14 mouse cellular contexts compared by ENCODE assay signal in the genomic region with DNA sequence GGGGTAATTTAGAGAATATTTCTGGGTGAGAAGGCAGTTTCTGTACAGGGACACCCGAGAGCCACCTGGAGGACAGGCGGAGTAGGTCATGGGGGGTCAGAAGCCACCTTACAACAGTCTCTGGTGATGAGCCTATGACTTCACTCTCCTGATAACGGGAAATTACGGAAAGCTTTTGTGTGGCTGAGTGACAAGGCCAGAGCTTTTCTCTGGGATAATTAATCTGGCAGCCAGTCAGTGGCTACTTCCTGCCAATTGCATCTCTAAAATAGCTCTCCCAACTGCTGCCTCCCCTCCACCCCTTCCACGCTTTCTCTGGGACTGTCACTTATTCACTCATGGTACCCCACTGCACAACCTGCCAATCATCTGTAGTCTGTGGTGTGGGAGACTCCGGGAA. TPM values are rescaled to one million over a fixed set of nuclear protein-coding genes. Genes with fewer than 3 reads are reported as not detected.
DNase-seq lines count a peak whose midpoint lies in the region; ATAC-seq lines count a peak whose summit lies in the region.
"Had no signal": no experiment of that assay in that cellular context is flagged by ENCODE, and none has a peak within 500 bp of the region (broad histone marks: within the 10 kb centered on the region; RNA-seq: fewer than 3 reads in every experiment).

No protein-coding gene starts in this region.

- ATAC-seq in forebrain, embryonic 14.5 days: peak; percentile 76
- ATAC-seq in megakaryocyte progenitor cell, adult 5-6 weeks (replicated peaks; ENCODE audit: poor library complexity): no peak

- H3K27ac ChIP-seq in forebrain, embryonic 14.5 days (ENCODE audit: low read depth, low read length): peak overlapping the region; percentile 61
- H3K27ac ChIP-seq: kidney, postnatal 0 days; limb, embryonic 12.5 days; lung, embryonic 15.5 days; stomach, embryonic 15.5 days had no signal

- no peaks in the 10 kb centered on the region for H3K9me3 ChIP-seq in forebrain, embryonic 14.5 days (replicated peaks; ENCODE audit: control insufficient read depth, low read length)
- H3K9me3 ChIP-seq: limb, embryonic 12.5 days; lung, embryonic 15.5 days; stomach, embryonic 15.5 days had no signal

- WGBS in forebrain, embryonic 14.5 days: 30% methylated on average over 6 of the region's 6 CpGs

- no peak overlapping the region for H3K4me2 ChIP-seq in forebrain, embryonic 14.5 days (ENCODE audit: low read length)
- H3K4me2 ChIP-seq: limb, embryonic 12.5 days; lung, embryonic 15.5 days; stomach, embryonic 15.5 days had no signal

- peaks cover 17% of the 10 kb centered on the region for H3K4me1 ChIP-seq in forebrain, embryonic 14.5 days (ENCODE audit: control insufficient read depth, insufficient read depth, low read length)
- H3K4me1 ChIP-seq: limb, embryonic 12.5 days; lung, embryonic 15.5 days; stomach, embryonic 15.5 days had no signal

- H3K9ac ChIP-seq in forebrain, embryonic 14.5 days (ENCODE audit: low read length): no peak overlapping the region
- H3K9ac ChIP-seq: limb, embryonic 12.5 days; lung, embryonic 15.5 days; stomach, embryonic 15.5 days had no signal

- H3K27me3 ChIP-seq in forebrain, embryonic 14.5 days (replicated peaks; ENCODE audit: control insufficient read depth, insufficient read depth, low read length): no peaks in the 10 kb centered on the region
- H3K27me3 ChIP-seq: lung, embryonic 15.5 days; stomach, embryonic 15.5 days had no signal

- DNase-seq in layer of hippocampus, adult 11-12 months (ENCODE audit: low spot score): peak; percentile 72
- DNase-seq in layer of hippocampus, adult 9-10 months (ENCODE audit: low spot score): no peak
- DNase-seq in cerebellum, adult 11 months: peak; percentile 73
- DNase-seq in forebrain, embryonic 14.5 days (ENCODE audit: low spot score): peak; percentile 81
- peak; percentile 85 for DNase-seq in layer of hippocampus, adult 9-11 months
- no peak for DNase-seq in spleen, postnatal 36 days (ENCODE audit: low spot score in 2 of 2)
- DNase-seq in urinary bladder, postnatal 25 days (ENCODE audit: low spot score): no peak
- DNase-seq: gastrocnemius, postnatal 25 days had no signal

- H3K4me3 ChIP-seq in forebrain, embryonic 14.5 days (ENCODE audit: low read depth, low read length): no peak overlapping the region
- H3K4me3 ChIP-seq: limb, embryonic 12.5 days; lung, embryonic 15.5 days; stomach, embryonic 15.5 days had no signal

- no peaks in the 10 kb centered on the region for H3K36me3 ChIP-seq in forebrain, embryonic 14.5 days (ENCODE audit: control insufficient read depth, insufficient read depth, low read length)
- H3K36me3 ChIP-seq: limb, embryonic 12.5 days; lung, embryonic 15.5 days; stomach, embryonic 15.5 days had no signal

RNA-seq across cellular contexts. Expression of a gene that starts 19.6 kb away (rescaled TPM):
- 96.6 and 161 TPM in 2 replicates for polyA plus RNA-seq in forebrain, embryonic 14.5 days (2014; fragmentation: Nextera tagmentation; extraction: Ambion mirVana)
- total RNA-seq in megakaryocyte progenitor cell, adult 5-6 weeks (2015): not detected in 2 replicates
- not detected in 2 replicates for total RNA-seq in megakaryocyte progenitor cell, adult 5-6 weeks (2017)
- total RNA-seq: heart, postnatal 25 days had no signal

Comparison
In these comparisons a context has a peak if more than half of its experiments do, and no peak if none do; other contexts are left out.
1. DNase-seq: peak in layer of hippocampus, adult 11-12 months (single experiment), cerebellum, adult 11 months (single experiment), forebrain, embryonic 14.5 days (single experiment) and layer of hippocampus, adult 9-11 months (single experiment); none in layer of hippocampus, adult 9-10 months (single experiment), spleen, postnatal 36 days (0 of 2) and urinary bladder, postnatal 25 days (single experiment).